Mouse (Mus musculus): ENCODE measurements around the gene Hbp1. TPM values are rescaled to one million over a fixed set of nuclear protein-coding genes. Genes with fewer than 3 reads are reported as not detected.

Gene Hbp1
- polyA plus RNA-seq, 1 experiment from 2014 or later = 97.8 TPM

Other genes with a start within 250 kb of the Hbp1 start
- gene Gpr22, start 236.6 kb downstream of the Hbp1 start, polyA plus RNA-seq (2015; fragmentation: Nextera tagmentation; extraction: Ambion mirVana) = 3.2 and 5.6 TPM in 2 replicates
- gene Prkar2b, start 110.8 kb upstream of the Hbp1 start, polyA plus RNA-seq (2015; fragmentation: Nextera tagmentation; extraction: Ambion mirVana) = 28.9 and 29.6 TPM in 2 replicates